Mouse (Mus musculus): ENCODE data around the gene Fam129a. TPM values are rescaled to one million over a fixed set of nuclear protein-coding genes. Genes with fewer than 3 reads are reported as not detected.

Gene Fam129a
- polyA plus RNA-seq, 1 experiment: 1.7 TPM

- H3K79me2 ChIP-seq (ENCODE audit: control insufficient read depth, insufficient read depth): no peaks in the 10 kb centered on the region
- H3K27me3 ChIP-seq (ENCODE audit: control insufficient read depth, insufficient read depth, insufficient read length): no peaks in the 10 kb centered on the region
- H3K79me3 ChIP-seq (ENCODE audit: low read depth): no peaks in the 10 kb centered on the region
- no peak for TF ChIP-seq FOSL1 (IDR thresholded peaks at IDR 0.05; ENCODE audit: insufficient read depth, low read length, poor library complexity, severe bottlenecking)
- no peak overlapping the region for H3K4me3 ChIP-seq (ENCODE audit: insufficient read depth, poor library complexity, severe bottlenecking)
- no peaks in the 10 kb centered on the region for H3K36me3 ChIP-seq (ENCODE audit: control insufficient read depth, insufficient read depth)
- H3ac ChIP-seq (ENCODE audit: control insufficient read depth, insufficient read length, low read depth): no peak overlapping the region
These were observed 58.7 kb downstream of the Fam129a start for GRCm38 (mm10) chr1:151629591-151630250.

DNA sequence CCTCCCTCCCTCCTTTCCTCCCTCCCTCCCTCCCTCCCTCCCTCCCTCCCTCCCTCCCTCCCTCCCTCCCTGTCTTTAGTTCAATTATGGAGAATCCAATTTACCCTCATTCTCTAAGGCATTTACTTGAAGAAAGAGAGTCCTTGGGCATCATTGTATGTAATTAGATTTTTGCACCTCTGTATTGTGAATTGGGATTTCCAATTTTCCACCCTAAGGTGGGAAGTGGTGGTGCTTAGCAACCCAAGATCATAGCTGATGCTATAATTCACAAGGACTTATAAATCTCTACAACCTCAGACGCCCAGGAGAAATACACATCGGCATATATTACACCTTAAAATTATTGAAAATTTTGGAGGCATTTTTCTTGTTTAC, 59.3 kb downstream of the Fam129a start:
- no peak overlapping the region for H3ac ChIP-seq (ENCODE audit: control insufficient read depth, insufficient read length, low read depth)
- TF ChIP-seq MAX (IDR thresholded peaks at IDR 0.05): no peak
- H3K36me3 ChIP-seq (ENCODE audit: control insufficient read depth, insufficient read depth): no peaks in the 10 kb centered on the region
- no peak overlapping the region for H3K4me3 ChIP-seq (ENCODE audit: insufficient read depth, poor library complexity, severe bottlenecking)
- no peaks in the 10 kb centered on the region for H3K27me3 ChIP-seq (ENCODE audit: control insufficient read depth, insufficient read depth, insufficient read length)
- H3K79me2 ChIP-seq (ENCODE audit: control insufficient read depth, insufficient read depth): no peaks in the 10 kb centered on the region
- no peaks in the 10 kb centered on the region for H3K79me3 ChIP-seq (ENCODE audit: low read depth)

DNA sequence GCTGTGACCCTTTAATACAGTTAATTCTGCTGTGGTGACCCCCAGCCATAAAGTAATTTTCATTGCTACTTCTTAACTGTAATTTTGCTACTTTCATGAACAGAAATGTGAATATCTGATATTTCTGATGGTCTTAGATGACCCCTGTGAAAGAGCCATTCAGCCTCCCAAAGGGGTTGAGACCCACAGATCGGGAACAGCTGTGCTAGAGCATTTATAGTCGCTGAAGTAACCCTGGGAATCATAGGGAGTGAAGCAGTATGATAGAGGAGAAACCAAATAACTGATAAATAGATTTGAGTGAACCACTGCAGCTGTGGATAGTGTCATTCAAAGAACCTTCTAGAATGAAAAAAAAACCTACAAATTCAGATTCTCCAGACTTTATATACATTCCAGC, 60.1 kb downstream of the Fam129a start:
- Histone ChIP-seq H3K27me3 (ENCODE audit: control insufficient read depth, insufficient read depth, insufficient read length) (no peaks in the 10 kb centered on the region), H3K4me3 (ENCODE audit: insufficient read depth, poor library complexity, severe bottlenecking) (no peak overlapping the region), H3K79me3 (ENCODE audit: low read depth) (no peaks in the 10 kb centered on the region), H3ac (ENCODE audit: control insufficient read depth, insufficient read length, low read depth) (no peak overlapping the region), H3K79me2 (ENCODE audit: control insufficient read depth, insufficient read depth) (no peaks in the 10 kb centered on the region), H3K36me3 (ENCODE audit: control insufficient read depth, insufficient read depth) (no peaks in the 10 kb centered on the region)
- TF ChIP-seq FOSL1 (IDR thresholded peaks at IDR 0.05; ENCODE audit: insufficient read depth, low read length, poor library complexity, severe bottlenecking) (no peak), MAX (IDR thresholded peaks at IDR 0.05) (no peak), CEBPB (IDR thresholded peaks at IDR 0.05; ENCODE audit: low read depth) (no peak), MYOG (IDR thresholded peaks at IDR 0.05; ENCODE audit: control insufficient read depth, extremely low read depth, insufficient read length) (no peak), CTCF (IDR thresholded peaks at IDR 0.05; ENCODE audit: control insufficient read depth, insufficient read depth, insufficient read length) (no peak), USF1 (IDR thresholded peaks at IDR 0.05; ENCODE audit: low read depth) (no peak), MYOD1 (IDR thresholded peaks at IDR 0.05; ENCODE audit: control insufficient read depth, insufficient read length, low read depth) (no peak)

DNA sequence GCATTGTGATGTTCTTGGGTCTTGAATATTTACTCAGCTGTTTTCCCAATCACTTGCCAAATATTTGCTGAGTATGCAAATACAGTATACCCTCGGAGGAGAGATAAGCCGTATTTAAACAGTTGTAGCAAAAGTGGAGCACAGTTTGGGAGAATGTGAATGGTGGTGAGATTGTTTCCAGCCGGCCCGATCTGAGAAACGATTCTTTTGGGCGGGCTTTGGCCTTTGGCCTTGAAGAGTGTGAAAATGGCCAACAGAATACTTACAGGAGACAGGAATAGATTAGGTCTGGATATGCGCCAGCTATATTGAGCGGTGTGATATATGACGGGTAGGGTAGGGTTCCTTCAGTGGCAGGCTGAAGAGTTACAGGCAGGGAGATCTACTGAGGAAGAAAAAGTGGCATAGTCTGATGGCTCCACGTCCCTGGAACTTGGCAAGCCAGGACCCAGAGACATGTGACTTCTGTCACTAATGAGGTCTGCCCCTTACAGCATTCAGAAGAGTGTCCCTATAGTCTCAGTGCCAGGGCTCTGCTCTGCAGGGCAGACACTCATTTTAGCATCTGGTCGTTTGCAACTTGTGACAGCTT, 60.8 kb downstream of the Fam129a start:
- Histone ChIP-seq H3K27me3 (ENCODE audit: control insufficient read depth, insufficient read depth, insufficient read length) (no peaks in the 10 kb centered on the region), H3ac (ENCODE audit: control insufficient read depth, insufficient read length, low read depth) (no peak overlapping the region), H3K4me3 (ENCODE audit: insufficient read depth, poor library complexity, severe bottlenecking) (no peak overlapping the region), H3K79me3 (ENCODE audit: low read depth) (no peaks in the 10 kb centered on the region), H3K79me2 (ENCODE audit: control insufficient read depth, insufficient read depth) (no peaks in the 10 kb centered on the region), H3K36me3 (ENCODE audit: control insufficient read depth, insufficient read depth) (no peaks in the 10 kb centered on the region)
- TF ChIP-seq MYOG (IDR thresholded peaks at IDR 0.05; ENCODE audit: control insufficient read depth, extremely low read depth, insufficient read length) (no peak), CTCF (IDR thresholded peaks at IDR 0.05; ENCODE audit: control insufficient read depth, insufficient read depth, insufficient read length) (no peak), MAX (IDR thresholded peaks at IDR 0.05) (no peak), MYOD1 (IDR thresholded peaks at IDR 0.05; ENCODE audit: control insufficient read depth, insufficient read length, low read depth) (no peak), CEBPB (IDR thresholded peaks at IDR 0.05; ENCODE audit: low read depth) (no peak), USF1 (IDR thresholded peaks at IDR 0.05; ENCODE audit: low read depth) (no peak), FOSL1 (IDR thresholded peaks at IDR 0.05; ENCODE audit: insufficient read depth, low read length, poor library complexity, severe bottlenecking) (no peak)

- no peaks in the 10 kb centered on the region for H3K27me3 ChIP-seq (ENCODE audit: control insufficient read depth, insufficient read depth, insufficient read length)
- H3K4me3 ChIP-seq (ENCODE audit: insufficient read depth, poor library complexity, severe bottlenecking): no peak overlapping the region
- TF ChIP-seq CTCF (IDR thresholded peaks at IDR 0.05; ENCODE audit: control insufficient read depth, insufficient read depth, insufficient read length) (no peak), FOSL1 (IDR thresholded peaks at IDR 0.05; ENCODE audit: insufficient read depth, low read length, poor library complexity, severe bottlenecking) (no peak), MAX (IDR thresholded peaks at IDR 0.05) (no peak), CEBPB (IDR thresholded peaks at IDR 0.05; ENCODE audit: low read depth) (no peak), USF1 (IDR thresholded peaks at IDR 0.05; ENCODE audit: low read depth) (no peak), MYOD1 (IDR thresholded peaks at IDR 0.05; ENCODE audit: control insufficient read depth, insufficient read length, low read depth) (no peak), MYOG (IDR thresholded peaks at IDR 0.05; ENCODE audit: control insufficient read depth, extremely low read depth, insufficient read length) (no peak)
- no peaks in the 10 kb centered on the region for H3K79me2 ChIP-seq (ENCODE audit: control insufficient read depth, insufficient read depth)
- no peaks in the 10 kb centered on the region for H3K79me3 ChIP-seq (ENCODE audit: low read depth)
- no peaks in the 10 kb centered on the region for H3K36me3 ChIP-seq (ENCODE audit: control insufficient read depth, insufficient read depth)
- no peak overlapping the region for H3ac ChIP-seq (ENCODE audit: control insufficient read depth, insufficient read length, low read depth)
These were observed 61.8 kb downstream of the Fam129a start for GRCm38 (mm10) chr1:151632567-151633356.

- Histone ChIP-seq H3K27me3 (ENCODE audit: control insufficient read depth, insufficient read depth, insufficient read length) (no peaks in the 10 kb centered on the region), H3K36me3 (ENCODE audit: control insufficient read depth, insufficient read depth) (no peaks in the 10 kb centered on the region), H3K4me3 (ENCODE audit: insufficient read depth, poor library complexity, severe bottlenecking) (no peak overlapping the region), H3K79me3 (ENCODE audit: low read depth) (no peaks in the 10 kb centered on the region), H3ac (ENCODE audit: control insufficient read depth, insufficient read length, low read depth) (no peak overlapping the region), H3K79me2 (ENCODE audit: control insufficient read depth, insufficient read depth) (no peaks in the 10 kb centered on the region)
- TF ChIP-seq MAX (IDR thresholded peaks at IDR 0.05) (no peak), CTCF (IDR thresholded peaks at IDR 0.05; ENCODE audit: control insufficient read depth, insufficient read depth, insufficient read length) (no peak), FOSL1 (IDR thresholded peaks at IDR 0.05; ENCODE audit: insufficient read depth, low read length, poor library complexity, severe bottlenecking) (no peak), CEBPB (IDR thresholded peaks at IDR 0.05; ENCODE audit: low read depth) (no peak), MYOD1 (IDR thresholded peaks at IDR 0.05; ENCODE audit: control insufficient read depth, insufficient read length, low read depth) (no peak), USF1 (IDR thresholded peaks at IDR 0.05; ENCODE audit: low read depth) (no peak), MYOG (IDR thresholded peaks at IDR 0.05; ENCODE audit: control insufficient read depth, extremely low read depth, insufficient read length) (no peak)
These were observed 65.7 kb downstream of the Fam129a start for GRCm38 (mm10) chr1:151636637-151637036.

Data from C2C12 (cell line).